Mouse (Mus musculus) megakaryocyte, embryonic 14.5 days (primary cell): ENCODE measurements around the gene Atf6b. TPM values are rescaled to one million over a fixed set of nuclear protein-coding genes. Genes with fewer than 3 reads are reported as not detected.

Source experiments
- H3K27me3 ChIP-seq: replicated peaks from 2 replicates; pipeline ENCODE3; 2012; ENCODE audit warnings: inconsistent platforms
- H3K36me3 ChIP-seq: replicated peaks from 2 replicates; pipeline ENCODE3; 2012; ENCODE audit warnings: low read length, inconsistent platforms, mixed read lengths
- H3K4me1 ChIP-seq: 2 replicates; pipeline ENCODE4 v1.6.1; 2012; ENCODE audit warnings: inconsistent platforms
- H3K4me3 ChIP-seq: replicated peaks from 2 replicates; pipeline ENCODE3; 2012; ENCODE audit warnings: moderate library complexity, mild to moderate bottlenecking, inconsistent platforms
- H3K9me3 ChIP-seq: 2 replicates; pipeline ENCODE4 v1.6.1; 2012; ENCODE audit warnings: inconsistent platforms
- FLI1 ChIP-seq: IDR thresholded peaks from 2 replicates; pipeline ENCODE4 v1.6.1; 2012; ENCODE audit warnings: low read length, inconsistent platforms, mixed read lengths
- GATA1 ChIP-seq: IDR thresholded peaks from 3 replicates; pipeline ENCODE4 v1.6.1; 2012; ENCODE audit warnings: mixed read lengths, low read length, inconsistent platforms, borderline replicate concordance
- polyA plus RNA-seq: library from polyadenylated mRNA; stranded (reverse); fragments of >175 nt; gene quantifications from 2 replicates; pipeline ENCODE4 v1.2.3, GENCODE M21; 2012; ENCODE audit warnings: low replicate concordance; ENCODE audit not compliant: insufficient read depth

The Atf6b gene
- polyA plus RNA-seq, 1 experiment: 192 TPM

GRCm38 (mm10) chr17:34684253-34684893, 37.4 kb downstream of the Atf6b start:
- Histone ChIP-seq H3K4me3 (no peak overlapping the region), H3K4me1 (peaks cover 60% of the 10 kb centered on the region), H3K27me3 (peaks cover 82% of the 10 kb centered on the region), H3K36me3 (no peaks in the 10 kb centered on the region), H3K9me3 (peaks cover 4% of the 10 kb centered on the region)
- TF ChIP-seq FLI1 (no peak), GATA1 (no peak)

GRCm38 (mm10) chr17:34685120-34686110, 38.5 kb downstream of the Atf6b start:
- H3K27me3 ChIP-seq: peaks cover 81% of the 10 kb centered on the region

GRCm38 (mm10) chr17:34688889-34689288, 41.9 kb downstream of the Atf6b start:
- Histone ChIP-seq H3K9me3 (peaks cover 4% of the 10 kb centered on the region), H3K4me1 (peaks cover 33% of the 10 kb centered on the region), H3K27me3 (peaks cover 71% of the 10 kb centered on the region), H3K36me3 (no peaks in the 10 kb centered on the region), H3K4me3 (no peak overlapping the region)
- TF ChIP-seq GATA1 (no peak), FLI1 (no peak)

More at GRCm38 (mm10) chr17:34685120-34686110, 38.5 kb downstream of the Atf6b start:
- H3K4me1 ChIP-seq: peaks cover 55% of the 10 kb centered on the region
- H3K4me3 ChIP-seq: no peak overlapping the region
- no peaks in the 10 kb centered on the region for H3K36me3 ChIP-seq
- H3K9me3 ChIP-seq: peaks cover 4% of the 10 kb centered on the region
- TF ChIP-seq FLI1: no peak

GRCm38 (mm10) chr17:34690458-34690857, 43.5 kb downstream of the Atf6b start:
- peaks cover 67% of the 10 kb centered on the region for H3K27me3 ChIP-seq
- H3K36me3 ChIP-seq: no peaks in the 10 kb centered on the region
- no peak for TF ChIP-seq FLI1
- no peak for TF ChIP-seq GATA1
- peaks cover 17% of the 10 kb centered on the region for H3K4me1 ChIP-seq
- peaks cover 4% of the 10 kb centered on the region for H3K9me3 ChIP-seq
- H3K4me3 ChIP-seq: no peak overlapping the region

- TF ChIP-seq GATA1 (no peak), FLI1 (no peak)
- no peaks in the 10 kb centered on the region for H3K36me3 ChIP-seq
- H3K4me1 ChIP-seq: peaks cover 3% of the 10 kb centered on the region
- H3K9me3 ChIP-seq: peaks cover 4% of the 10 kb centered on the region
- H3K27me3 ChIP-seq: peaks cover 55% of the 10 kb centered on the region
- no peak overlapping the region for H3K4me3 ChIP-seq
Measured at GRCm38 (mm10) chr17:34692906-34693305, 46.0 kb downstream of the Atf6b start.

GRCm38 (mm10) chr17:34699575-34700408, 52.8 kb downstream of the Atf6b start:
- TF ChIP-seq FLI1 (no peak), GATA1 (no peak)
- H3K27me3 ChIP-seq: peaks cover 33% of the 10 kb centered on the region

GRCm38 (mm10) chr17:34700671-34701071, 53.7 kb downstream of the Atf6b start:
- H3K4me3 ChIP-seq: no peak overlapping the region
- no peaks in the 10 kb centered on the region for H3K36me3 ChIP-seq
- H3K4me1 ChIP-seq: peaks cover 9% of the 10 kb centered on the region
- H3K9me3 ChIP-seq: peaks cover 19% of the 10 kb centered on the region
- peaks cover 24% of the 10 kb centered on the region for H3K27me3 ChIP-seq
- TF ChIP-seq GATA1: no peak
- TF ChIP-seq FLI1: no peak

More at GRCm38 (mm10) chr17:34699575-34700408, 52.8 kb downstream of the Atf6b start:
- no peaks in the 10 kb centered on the region for H3K36me3 ChIP-seq
- no peak overlapping the region for H3K4me3 ChIP-seq
- peaks cover 9% of the 10 kb centered on the region for H3K4me1 ChIP-seq
- H3K9me3 ChIP-seq: peaks cover 13% of the 10 kb centered on the region

Other genes with a start within 250 kb of the Atf6b start
- not detected in 2 replicates for gene BC051142, start 248.3 kb upstream of the Atf6b start, polyA plus RNA-seq
- gene Btnl4, start 169.8 kb upstream of the Atf6b start, polyA plus RNA-seq: not detected in 2 replicates
- not detected in 2 replicates for gene Btnl6, start 129.8 kb upstream of the Atf6b start, polyA plus RNA-seq
- gene Notch4, start 82.9 kb upstream of the Atf6b start, polyA plus RNA-seq: 0.43 TPM in 1 of 2 replicates, not detected in the other
- gene Gpsm3, start 57.3 kb upstream of the Atf6b start, polyA plus RNA-seq: 402 and 833 TPM in 2 replicates
- 108 and 181 TPM in 2 replicates for gene Pbx2, start 55.9 kb upstream of the Atf6b start, polyA plus RNA-seq
- 32.8 and 44.2 TPM in 2 replicates for gene Ager, start 49.3 kb upstream of the Atf6b start, polyA plus RNA-seq
- 37.8 and 101 TPM in 2 replicates for gene Rnf5, start 43.5 kb upstream of the Atf6b start, polyA plus RNA-seq
- gene Agpat1, start 42.9 kb upstream of the Atf6b start, polyA plus RNA-seq: 165 and 309 TPM in 2 replicates
- 1.9 TPM in 1 of 2 replicates, not detected in the other for gene Egfl8, start 31.2 kb upstream of the Atf6b start, polyA plus RNA-seq
- gene Ppt2, start 18.6 kb upstream of the Atf6b start, polyA plus RNA-seq: 40.9 and 74.9 TPM in 2 replicates
- gene Prrt1, start 17.6 kb upstream of the Atf6b start, polyA plus RNA-seq: not detected in 2 replicates
- 6.1 and 22.5 TPM in 2 replicates for gene Fkbpl, start 2.4 kb upstream of the Atf6b start, polyA plus RNA-seq
- 0.03 TPM in 1 of 2 replicates, not detected in the other for gene Tnxb, start 23.4 kb downstream of the Atf6b start, polyA plus RNA-seq
- 0.06 TPM in 1 of 2 replicates, not detected in the other for gene C4b, start 96.7 kb downstream of the Atf6b start, polyA plus RNA-seq
- not detected in 2 replicates for gene Cyp21a1, start 157.4 kb downstream of the Atf6b start, polyA plus RNA-seq
- gene Stk19, start 189.8 kb downstream of the Atf6b start, polyA plus RNA-seq: 44.3 and 85.0 TPM in 2 replicates
- 61.9 and 137 TPM in 2 replicates for gene Dxo, start 189.9 kb downstream of the Atf6b start, polyA plus RNA-seq
- gene Skiv2l, start 203.1 kb downstream of the Atf6b start, polyA plus RNA-seq: 25.1 and 27.6 TPM in 2 replicates
- gene Nelfe, start 203.2 kb downstream of the Atf6b start, polyA plus RNA-seq: 67.5 and 220 TPM in 2 replicates
- gene Cfb, start 215.4 kb downstream of the Atf6b start, polyA plus RNA-seq: 0.54 TPM in 1 of 2 replicates, not detected in the other
- 6.7 and 15.4 TPM in 2 replicates for gene Zbtb12, start 232.3 kb downstream of the Atf6b start, polyA plus RNA-seq
- not detected in 2 replicates for gene Gm20547, start 234.9 kb downstream of the Atf6b start, polyA plus RNA-seq